Mouse (Mus musculus): ENCODE results near the gene Nup160. TPM values are rescaled to one million over a fixed set of nuclear protein-coding genes. Genes with fewer than 3 reads are reported as not detected.

The Nup160 gene
- 8.9 and 9.7 TPM in 2 replicates for polyA plus RNA-seq (2015; fragmentation: Nextera tagmentation; extraction: Ambion mirVana)

- Histone ChIP-seq H3K4me2 (replicated peaks; ENCODE audit: low read depth) (no peak within 1 kb of the TSS), H3K9ac (ENCODE audit: low read depth, low read length) (no peak within 1 kb of the TSS), H3K4me3 (ENCODE audit: low read depth, low read length) (no peak within 1 kb of the TSS), H3K36me3 (ENCODE audit: control insufficient read depth, insufficient read depth) (no peaks in the 10 kb centered on the region), H3K4me1 (replicated peaks; ENCODE audit: control insufficient read depth, insufficient read depth, low read length) (peaks cover 5% of the 10 kb centered on the region; the same call in 1 of the 2 replicates), H3K27ac (ENCODE audit: low read depth, low read length) (no peak within 1 kb of the TSS), H3K27me3 (replicated peaks; ENCODE audit: control insufficient read depth, insufficient read depth, low read length) (no peaks in the 10 kb centered on the region), H3K9me3 (ENCODE audit: control insufficient read depth) (no peaks in the 10 kb centered on the region)
- no peak for ATAC-seq
- no peak for TF ChIP-seq CTCF (IDR thresholded peaks at IDR 0.05; ENCODE audit: low read depth)
- 69% methylated on average over 8 of the region's 8 CpGs for WGBS
Measured at GRCm38 (mm10) chr2:90677007-90677406, at the start of gene Nup160. Gene Nup160, plus strand, starts transcription at chr2:90677215.

- H3K4me3 ChIP-seq (ENCODE audit: low read depth, low read length): no peak overlapping the region
- H3K27me3 ChIP-seq (replicated peaks; ENCODE audit: control insufficient read depth, insufficient read depth, low read length): no peaks in the 10 kb centered on the region
- no peak overlapping the region for H3K9ac ChIP-seq (ENCODE audit: low read depth, low read length)
- no peaks in the 10 kb centered on the region for H3K36me3 ChIP-seq (ENCODE audit: control insufficient read depth, insufficient read depth)
- 86% methylated on average over 5 of the region's 5 CpGs for WGBS
- no peak for TF ChIP-seq CTCF (IDR thresholded peaks at IDR 0.05; ENCODE audit: low read depth)
- H3K9me3 ChIP-seq (ENCODE audit: control insufficient read depth): no peaks in the 10 kb centered on the region
- no peak overlapping the region for H3K4me2 ChIP-seq (replicated peaks; ENCODE audit: low read depth)
- ATAC-seq: no peak
- H3K4me1 ChIP-seq (replicated peaks; ENCODE audit: control insufficient read depth, insufficient read depth, low read length): peaks cover 3% of the 10 kb centered on the region; the same call in 1 of the 2 replicates
- no peak overlapping the region for H3K27ac ChIP-seq (ENCODE audit: low read depth, low read length)
Measured at GRCm38 (mm10) chr2:90628261-90628660, 48.8 kb upstream of the Nup160 start.

GRCm38 (mm10) chr2:90629552-90629951 is 47.5 kb upstream of the Nup160 start:
- 37% methylated on average over 2 of the region's 2 CpGs for WGBS
- no peak for ATAC-seq
- no peaks in the 10 kb centered on the region for H3K9me3 ChIP-seq (ENCODE audit: control insufficient read depth)

GRCm38 (mm10) chr2:90631938-90632733 is 44.9 kb upstream of the Nup160 start:
- WGBS: 82% methylated on average over 16 of the region's 16 CpGs
- no peak overlapping the region for H3K4me2 ChIP-seq (replicated peaks; ENCODE audit: low read depth)
- no peaks in the 10 kb centered on the region for H3K9me3 ChIP-seq (ENCODE audit: control insufficient read depth)
- H3K4me1 ChIP-seq (replicated peaks; ENCODE audit: control insufficient read depth, insufficient read depth, low read length): no peaks in the 10 kb centered on the region
- no peak for TF ChIP-seq CTCF (IDR thresholded peaks at IDR 0.05; ENCODE audit: low read depth)
- H3K36me3 ChIP-seq (ENCODE audit: control insufficient read depth, insufficient read depth): no peaks in the 10 kb centered on the region
- no peak overlapping the region for H3K4me3 ChIP-seq (ENCODE audit: low read depth, low read length)
- no peaks in the 10 kb centered on the region for H3K27me3 ChIP-seq (replicated peaks; ENCODE audit: control insufficient read depth, insufficient read depth, low read length)
- no peak overlapping the region for H3K9ac ChIP-seq (ENCODE audit: low read depth, low read length)
- H3K27ac ChIP-seq (ENCODE audit: low read depth, low read length): no peak overlapping the region
- ATAC-seq: no peak

More at GRCm38 (mm10) chr2:90629552-90629951, 47.5 kb upstream of the Nup160 start:
- no peak overlapping the region for H3K4me3 ChIP-seq (ENCODE audit: low read depth, low read length)
- no peak overlapping the region for H3K4me2 ChIP-seq (replicated peaks; ENCODE audit: low read depth)
- no peak overlapping the region for H3K9ac ChIP-seq (ENCODE audit: low read depth, low read length)
- H3K4me1 ChIP-seq (replicated peaks; ENCODE audit: control insufficient read depth, insufficient read depth, low read length): no peaks in the 10 kb centered on the region; the same call in 1 of the 2 replicates
- no peak overlapping the region for H3K27ac ChIP-seq (ENCODE audit: low read depth, low read length)
- H3K27me3 ChIP-seq (replicated peaks; ENCODE audit: control insufficient read depth, insufficient read depth, low read length): no peaks in the 10 kb centered on the region
- no peaks in the 10 kb centered on the region for H3K36me3 ChIP-seq (ENCODE audit: control insufficient read depth, insufficient read depth)
- TF ChIP-seq CTCF (IDR thresholded peaks at IDR 0.05; ENCODE audit: low read depth): no peak

- no peaks in the 10 kb centered on the region for H3K9me3 ChIP-seq (ENCODE audit: control insufficient read depth)
- H3K36me3 ChIP-seq (ENCODE audit: control insufficient read depth, insufficient read depth): no peaks in the 10 kb centered on the region
- ATAC-seq: no peak
- H3K4me1 ChIP-seq (replicated peaks; ENCODE audit: control insufficient read depth, insufficient read depth, low read length): 0 out of 2 replicates have a peak, but pooled peaks cover 12% of the 10 kb centered on the region
- H3K27me3 ChIP-seq (replicated peaks; ENCODE audit: control insufficient read depth, insufficient read depth, low read length): no peaks in the 10 kb centered on the region
- TF ChIP-seq CTCF (IDR thresholded peaks at IDR 0.05; ENCODE audit: low read depth): no peak
- H3K27ac ChIP-seq (ENCODE audit: low read depth, low read length): no peak overlapping the region
- H3K4me2 ChIP-seq (replicated peaks; ENCODE audit: low read depth): no peak overlapping the region
- H3K9ac ChIP-seq (ENCODE audit: low read depth, low read length): no peak overlapping the region
- no peak overlapping the region for H3K4me3 ChIP-seq (ENCODE audit: low read depth, low read length)
Measured at GRCm38 (mm10) chr2:90634671-90635070, 42.3 kb upstream of the Nup160 start.

GRCm38 (mm10) chr2:90635085-90635723 is 41.8 kb upstream of the Nup160 start:
- Histone ChIP-seq H3K9me3 (ENCODE audit: control insufficient read depth) (no peaks in the 10 kb centered on the region), H3K4me2 (replicated peaks; ENCODE audit: low read depth) (no peak overlapping the region), H3K9ac (ENCODE audit: low read depth, low read length) (no peak overlapping the region), H3K36me3 (ENCODE audit: control insufficient read depth, insufficient read depth) (no peaks in the 10 kb centered on the region), H3K4me1 (replicated peaks; ENCODE audit: control insufficient read depth, insufficient read depth, low read length) (peaks cover 16% of the 10 kb centered on the region; the same call in 1 of the 2 replicates), H3K4me3 (ENCODE audit: low read depth, low read length) (no peak overlapping the region), H3K27ac (ENCODE audit: low read depth, low read length) (no peak overlapping the region), H3K27me3 (replicated peaks; ENCODE audit: control insufficient read depth, insufficient read depth, low read length) (no peaks in the 10 kb centered on the region)
- no peak for TF ChIP-seq CTCF (IDR thresholded peaks at IDR 0.05; ENCODE audit: low read depth)
- WGBS: 51% methylated on average over 7 of the region's 7 CpGs
- ATAC-seq: no peak
